Mouse (Mus musculus) stomach, postnatal 0 days (tissue): ENCODE data around the gene Edem2. TPM values are rescaled to one million over a fixed set of nuclear protein-coding genes. Genes with fewer than 3 reads are reported as not detected.

Experiments
- ATAC-seq: fragments of 200-750 bp; cut with Nextera tagmentation; 2 replicates; pipeline ENCODE4 v1.8.0; 2017; ENCODE audit not compliant: low FRiP score, low TSS enrichment
- DNase-seq: peaks from one replicate; pipeline ENCODE4 v3.0.0-alpha.2; 2016; ENCODE audit warnings: low spot score
- H3K27ac ChIP-seq: fragments of 300-500 bp; sonication (generic); replicated peaks from 2 replicates; pipeline ENCODE4 v1.5.1; 2014; ENCODE audit warnings: mild to moderate bottlenecking, control low read depth
- H3K27me3 ChIP-seq: fragments of 300-500 bp; sonication (generic); 2 replicates; pipeline ENCODE4 v1.6.1; 2014; ENCODE audit warnings: low read length; ENCODE audit not compliant: control insufficient read depth, insufficient read depth
- H3K36me3 ChIP-seq: fragments of 300-500 bp; sonication (generic); 2 replicates; pipeline ENCODE4 v1.6.1; 2014; ENCODE audit warnings: low read length, mixed read lengths; ENCODE audit not compliant: control insufficient read depth, insufficient read depth
- H3K4me1 ChIP-seq: fragments of 300-500 bp; sonication (generic); replicated peaks from 2 replicates; pipeline ENCODE4 v1.6.1; 2014; ENCODE audit warnings: antibody characterized with exemption; ENCODE audit not compliant: control insufficient read depth, insufficient read depth
- H3K4me2 ChIP-seq: fragments of 300-500 bp; sonication (generic); replicated peaks from 2 replicates; pipeline ENCODE4 v1.6.1; 2014; ENCODE audit warnings: low read depth, mild to moderate bottlenecking, control low read depth, moderate library complexity
- H3K4me3 ChIP-seq: fragments of 300-500 bp; sonication (generic); 2 replicates; pipeline ENCODE4 v1.5.1; 2014; ENCODE audit warnings: low read depth, low read length, control low read depth
- H3K9ac ChIP-seq: fragments of 300-500 bp; sonication (generic); 2 replicates; pipeline ENCODE4 v1.6.1; 2014; ENCODE audit warnings: mild to moderate bottlenecking, low read length, control low read depth, mixed read lengths
- H3K9me3 ChIP-seq: fragments of 300-500 bp; sonication (generic); 2 replicates; pipeline ENCODE4 v1.6.1; 2016; ENCODE audit warnings: low read length; ENCODE audit not compliant: control insufficient read depth
- CTCF ChIP-seq: IDR thresholded peaks from 2 replicates; pipeline ENCODE4 v1.5.1; 2016; ENCODE audit warnings: antibody characterized with exemption, low read depth, mild to moderate bottlenecking, moderate library complexity
- EP300 ChIP-seq: optimal IDR thresholded peaks from 2 replicates; pipeline ENCODE3; 2016; ENCODE audit warnings: antibody characterized with exemption
- WGBS: fragments of 180-500 bp; shearing (Covaris S2); extraction: QIAGEN DNeasy Blood & Tissue Kit; methylation state at CpG from one replicate; pipeline ENCODE4 v1.1.7; 2014; 5-methylcytosine and 5-hydroxymethylcytosine counted together
- polyA plus RNA-seq: library from polyadenylated mRNA; unstranded; fragments of >200 nt; fragmentation: Nextera tagmentation; extraction: Ambion mirVana; gene quantifications from 2 replicates; pipeline ENCODE4 v1.2.1, GENCODE M21; 2015

Gene Edem2
- polyA plus RNA-seq, 1 experiment from 2014 or later = 64.9 TPM

GRCm38 (mm10) chr2:155655759-155656372, 73.4 kb downstream of the Edem2 start:
- H3K4me2 ChIP-seq = no peak overlapping the region
- TF ChIP-seq CTCF = no peak
- no peak for TF ChIP-seq EP300
- no peak overlapping the region for H3K27ac ChIP-seq
- WGBS = 85% methylated on average over 6 of the region's 6 CpGs
- DNase-seq = no peak
- peaks cover 45% of the 10 kb centered on the region for H3K36me3 ChIP-seq
- H3K4me3 ChIP-seq = no peak overlapping the region
- no peak for ATAC-seq
- H3K4me1 ChIP-seq = no peaks in the 10 kb centered on the region
- H3K9me3 ChIP-seq = no peaks in the 10 kb centered on the region
- no peak overlapping the region for H3K9ac ChIP-seq
- H3K27me3 ChIP-seq = no peaks in the 10 kb centered on the region

GRCm38 (mm10) chr2:155652618-155653017, 76.7 kb downstream of the Edem2 start:
- Histone ChIP-seq H3K4me1 (no peaks in the 10 kb centered on the region), H3K4me2 (no peak overlapping the region), H3K9ac (no peak overlapping the region), H3K9me3 (no peaks in the 10 kb centered on the region), H3K36me3 (peaks cover 49% of the 10 kb centered on the region), H3K4me3 (no peak overlapping the region), H3K27ac (no peak overlapping the region), H3K27me3 (no peaks in the 10 kb centered on the region)
- ATAC-seq (no peak), DNase-seq (no peak)
- TF ChIP-seq EP300 (no peak), CTCF (no peak)
- 87% methylated on average over 5 of the region's 5 CpGs for WGBS

Other genes starting within 250 kb of the Edem2 start
- 10.3 and 13.6 TPM in 2 replicates for gene Acss2, start 211.5 kb downstream of the Edem2 start, polyA plus RNA-seq
- 2.6 and 2.9 TPM in 2 replicates for gene Ggt7, start 211.2 kb downstream of the Edem2 start, polyA plus RNA-seq
- 47.9 and 54.2 TPM in 2 replicates for gene Gss, start 136.7 kb downstream of the Edem2 start, polyA plus RNA-seq
- gene Myh7b, start 118.3 kb downstream of the Edem2 start, polyA plus RNA-seq = 0.05 and 0.15 TPM in 2 replicates
- 66.5 and 68.4 TPM in 2 replicates for gene Trpc4ap, start 37.1 kb downstream of the Edem2 start, polyA plus RNA-seq
- not detected in 2 replicates for gene Gm17581, start 6.4 kb upstream of the Edem2 start, polyA plus RNA-seq
- gene Procr, start 21.6 kb upstream of the Edem2 start, polyA plus RNA-seq = 12.2 and 14.3 TPM in 2 replicates
- 0.21 and 0.23 TPM in 2 replicates for gene Mmp24, start 45.9 kb upstream of the Edem2 start, polyA plus RNA-seq
- gene BC029722, start 90.0 kb upstream of the Edem2 start, polyA plus RNA-seq = 26.8 and 29.8 TPM in 2 replicates
- 310 and 318 TPM in 2 replicates for gene Eif6, start 97.5 kb upstream of the Edem2 start, polyA plus RNA-seq
- gene Fam83c, start 105.4 kb upstream of the Edem2 start, polyA plus RNA-seq = 2.7 and 4.4 TPM in 2 replicates
- 41.9 and 46.4 TPM in 2 replicates for gene Uqcc1, start 200.8 kb upstream of the Edem2 start, polyA plus RNA-seq
- gene Gm15557, start 211.3 kb upstream of the Edem2 start, polyA plus RNA-seq = not detected in 2 replicates
- 1.6 and 1.8 TPM in 2 replicates for gene Gdf5, start 215.9 kb upstream of the Edem2 start, polyA plus RNA-seq
- 4.0 and 4.6 TPM in 2 replicates for gene Cep250, start 227.0 kb upstream of the Edem2 start, polyA plus RNA-seq